Mouse (Mus musculus) MEL (cell line): Measurements from ENCODE around the gene Kdm1a.

Experiments used
- CTCF ChIP-seq, 3 experiments: IDR thresholded peaks in 2 of 3; conservative IDR thresholded peaks in 1 of 3; 2 replicates each; pipeline ENCODE4 v1.5.1; 2011 to 2012; ENCODE audit warnings: low read length in 3 of 3, low read depth in 2 of 3, mild to moderate bottlenecking in 2 of 3, improper control_type of control experiment in 1 of 3, inconsistent platforms in 1 of 3, mixed read lengths in 1 of 3, moderate library complexity in 1 of 3; ENCODE audit not compliant: control insufficient read depth in 1 of 3, insufficient read depth in 1 of 3, poor library complexity in 1 of 3, severe bottlenecking in 1 of 3
- EP300 ChIP-seq, 2 experiments: IDR thresholded peaks; 2 replicates each; pipeline ENCODE4 v1.6.1; 2011; ENCODE audit warnings: improper control_type of control experiment in 2 of 2, low read length in 2 of 2, low read depth in 1 of 2, mild to moderate bottlenecking in 1 of 2
- ETS1 ChIP-seq: IDR thresholded peaks from 2 replicates; pipeline ENCODE4 v1.6.1; 2012; ENCODE audit warnings: low read depth, mild to moderate bottlenecking, inconsistent platforms, low read length, improper control_type of control experiment, moderate library complexity
- HCFC1 ChIP-seq: IDR thresholded peaks from 2 replicates; pipeline ENCODE4 v1.6.1; 2012; ENCODE audit warnings: low read depth, mild to moderate bottlenecking, inconsistent platforms, low read length, improper control_type of control experiment, moderate library complexity
- NELFE ChIP-seq: IDR thresholded peaks from 2 replicates; pipeline ENCODE4 v1.6.1; 2011; ENCODE audit warnings: low read depth, low read length, improper control_type of control experiment
- POLR2A ChIP-seq, 2 experiments: IDR thresholded peaks; 2 replicates each; pipeline ENCODE4 v1.6.1; 2011 to 2012; ENCODE audit warnings: low read length in 2 of 2, mild to moderate bottlenecking in 2 of 2, control low read depth in 1 of 2, improper control_type of control experiment in 1 of 2, low read depth in 1 of 2, moderate library complexity in 1 of 2; ENCODE audit not compliant: control insufficient read depth in 1 of 2, insufficient read depth in 1 of 2, poor library complexity in 1 of 2
- SMC3 ChIP-seq: IDR thresholded peaks from 2 replicates; pipeline ENCODE4 v1.6.1; 2011; ENCODE audit warnings: low read depth, low read length, improper control_type of control experiment
- ZC3H11A ChIP-seq: IDR thresholded peaks from 2 replicates; pipeline ENCODE4 v1.6.1; 2012; ENCODE audit warnings: low read depth, mild to moderate bottlenecking, inconsistent platforms, low read length, improper control_type of control experiment
- ZKSCAN1 ChIP-seq: IDR thresholded peaks from 2 replicates; pipeline ENCODE4 v1.6.1; 2012; ENCODE audit warnings: low read depth, mild to moderate bottlenecking, inconsistent platforms, low read length, improper control_type of control experiment, moderate library complexity
- ZMIZ1 ChIP-seq: IDR thresholded peaks from 2 replicates; pipeline ENCODE4 v1.6.1; 2012; ENCODE audit warnings: low read depth, mild to moderate bottlenecking, inconsistent platforms, low read length, improper control_type of control experiment, moderate library complexity

GRCm38 (mm10) chr4:136638230-136638750 lies 35.8 kb upstream of the Kdm1a start:
- TF ChIP-seq EP300 (IDR thresholded peaks at IDR 0.05; ENCODE audit: low read depth in 1 of 2, low read length in 2 of 2) (no peak), CTCF (IDR thresholded peaks at IDR 0.05 in 2 of 3, conservative IDR thresholded peaks at IDR 0.05 in 1 of 3; ENCODE audit: control insufficient read depth in 1 of 3, insufficient read depth in 1 of 3, low read depth in 2 of 3, low read length in 3 of 3, poor library complexity in 1 of 3, severe bottlenecking in 1 of 3) (no peak), POLR2A (IDR thresholded peaks at IDR 0.05; ENCODE audit: control insufficient read depth in 1 of 2, insufficient read depth in 1 of 2, low read depth in 1 of 2, low read length in 2 of 2, poor library complexity in 1 of 2) (no peak), HCFC1 (no peak), ETS1 (no peak), ZC3H11A (no peak), SMC3 (no peak), NELFE (no peak), ZMIZ1 (no peak), ZKSCAN1 (no peak)
